Mouse (Mus musculus): ENCODE measurements around the gene Il2rb.

The Il2rb gene

GRCm38 (mm10) chr15:78481448-78482000 is 13.5 kb downstream of the Il2rb start:
- DNase-seq (ENCODE audit: low spot score in 2 of 2): no peak

- DNase-seq (ENCODE audit: low spot score in 2 of 2): no peak
Measured at GRCm38 (mm10) chr15:78480991-78481390, 14.1 kb downstream of the Il2rb start.

- no peak for DNase-seq (ENCODE audit: low spot score in 2 of 2)
Measured at GRCm38 (mm10) chr15:78480111-78480510, 15.0 kb downstream of the Il2rb start.

- peak; percentile 7 to 17 for DNase-seq (ENCODE audit: low spot score in 2 of 2)
Measured at GRCm38 (mm10) chr15:78479470-78479869, 15.6 kb downstream of the Il2rb start.

GRCm38 (mm10) chr15:78478073-78478472 is 17.0 kb downstream of the Il2rb start:
- DNase-seq (ENCODE audit: low spot score in 2 of 2): no peak

GRCm38 (mm10) chr15:78476878-78477277 is 18.2 kb downstream of the Il2rb start:
- DNase-seq (ENCODE audit: low spot score in 2 of 2): no peak

GRCm38 (mm10) chr15:78475604-78476031 is 19.5 kb downstream of the Il2rb start:
- DNase-seq (ENCODE audit: low spot score in 2 of 2): no peak

GRCm38 (mm10) chr15:78473442-78473841 is 21.6 kb downstream of the Il2rb start:
- DNase-seq (ENCODE audit: low spot score in 2 of 2): no peak

- DNase-seq (ENCODE audit: low spot score in 2 of 2): no peak
Measured at GRCm38 (mm10) chr15:78471902-78472301, 23.2 kb downstream of the Il2rb start.

- DNase-seq (ENCODE audit: low spot score in 2 of 2): no peak
Measured at GRCm38 (mm10) chr15:78470495-78471276, 24.4 kb downstream of the Il2rb start.

- DNase-seq (ENCODE audit: low spot score in 2 of 2): no peak
Measured at GRCm38 (mm10) chr15:78468379-78468937, 26.6 kb downstream of the Il2rb start, which contains the start of gene Tmprss6. TSS of gene Tmprss6 (minus strand) at chr15:78468634.

GRCm38 (mm10) chr15:78467570-78467969 is 27.5 kb downstream of the Il2rb start:
- DNase-seq (ENCODE audit: low spot score in 2 of 2): no peak

- DNase-seq (ENCODE audit: low spot score in 2 of 2): no peak
Measured at GRCm38 (mm10) chr15:78466809-78467208, 28.3 kb downstream of the Il2rb start.

- DNase-seq (ENCODE audit: low spot score in 2 of 2): no peak
Measured at GRCm38 (mm10) chr15:78462981-78463380, 32.1 kb downstream of the Il2rb start.

- no peak for DNase-seq (ENCODE audit: low spot score in 2 of 2)
Measured at GRCm38 (mm10) chr15:78457193-78457592, 37.9 kb downstream of the Il2rb start.

GRCm38 (mm10) chr15:78456051-78456450 is 39.0 kb downstream of the Il2rb start:
- no peak for DNase-seq (ENCODE audit: low spot score in 2 of 2)

- no peak for DNase-seq (ENCODE audit: low spot score in 2 of 2)
Measured at GRCm38 (mm10) chr15:78455168-78455567, 39.9 kb downstream of the Il2rb start.

- DNase-seq (ENCODE audit: low spot score in 2 of 2): no peak
Measured at GRCm38 (mm10) chr15:78452929-78453328, 42.1 kb downstream of the Il2rb start.

GRCm38 (mm10) chr15:78451201-78451600 is 43.9 kb downstream of the Il2rb start:
- no peak for DNase-seq (ENCODE audit: low spot score in 2 of 2)

GRCm38 (mm10) chr15:78450419-78450768 is 44.7 kb downstream of the Il2rb start:
- no peak for DNase-seq (ENCODE audit: low spot score in 2 of 2)

- DNase-seq (ENCODE audit: low spot score in 2 of 2): peak; percentile 60 to 61
Measured at GRCm38 (mm10) chr15:78449694-78450418, 45.2 kb downstream of the Il2rb start.

GRCm38 (mm10) chr15:78449131-78449530 is 45.9 kb downstream of the Il2rb start:
- DNase-seq (ENCODE audit: low spot score in 2 of 2): no peak
